Mouse (Mus musculus): Measurements from ENCODE around the gene Mpv17l2.

Mpv17l2 gene

DNA sequence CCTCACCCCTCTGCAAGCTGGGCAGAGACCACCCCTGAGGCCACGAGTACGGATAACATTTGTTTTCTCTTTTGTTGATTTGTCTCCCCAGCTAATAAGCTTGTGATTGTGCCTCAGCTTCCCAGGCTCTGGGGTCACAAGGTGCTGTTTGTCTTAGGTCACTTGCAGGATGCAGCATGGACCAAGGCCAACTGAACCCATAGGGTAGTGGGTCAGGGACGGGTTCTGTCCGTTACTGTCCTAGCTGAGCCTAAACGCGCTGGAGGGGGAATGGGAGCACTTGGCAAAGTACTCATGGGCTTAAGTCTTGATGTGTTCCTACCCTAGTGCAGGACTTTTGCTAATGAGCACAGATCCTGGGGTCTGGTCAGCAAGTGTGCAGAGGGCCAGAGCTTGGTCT is 6.8 kb upstream of the Mpv17l2 start:
- DNase-seq (ENCODE audit: low read depth, low spot score), result no peak

DNA sequence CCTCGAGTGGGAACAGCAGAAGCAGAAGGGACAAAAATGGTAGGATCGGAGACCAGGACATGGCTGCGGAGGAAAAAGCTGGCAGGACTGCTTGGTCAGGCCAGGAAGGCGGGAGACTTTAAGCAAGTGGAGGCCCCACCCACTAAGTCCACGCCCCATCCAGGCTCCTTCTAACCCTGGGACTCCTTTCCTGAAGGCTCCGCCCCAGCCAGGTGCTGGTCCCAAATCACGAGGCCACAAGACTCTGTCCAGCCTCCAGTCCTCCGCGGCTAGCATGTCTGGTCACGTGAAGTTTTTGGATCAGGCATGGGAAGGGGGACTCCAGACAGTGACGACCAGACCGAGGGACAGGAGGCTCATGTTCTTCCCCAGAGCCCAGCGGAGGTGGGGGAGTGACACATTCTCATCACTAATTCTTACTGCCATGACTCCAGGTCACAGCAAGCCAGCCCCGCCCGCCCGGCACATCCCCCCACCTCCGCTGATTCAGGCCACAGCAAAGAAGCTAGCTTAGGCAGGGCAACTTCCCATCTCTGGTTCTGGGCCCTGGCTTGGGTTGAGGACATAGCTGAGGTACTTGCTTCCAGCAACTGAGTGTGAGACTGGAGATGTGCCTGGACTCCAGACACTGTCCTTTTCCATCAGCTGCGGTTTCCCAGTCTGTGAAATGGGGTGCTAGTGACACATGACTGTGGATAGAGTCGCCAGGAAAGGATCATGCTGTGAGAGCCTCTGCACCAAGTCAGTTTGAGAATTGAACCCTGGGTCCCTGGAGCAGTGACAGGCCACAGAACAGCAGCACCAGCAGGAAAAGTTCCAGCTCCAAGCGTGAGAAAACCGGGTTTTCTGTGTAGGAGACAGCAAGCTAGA is 6.1 kb upstream of the Mpv17l2 start:
- DNase-seq (ENCODE audit: low read depth, low spot score), result peak; percentile 73

GRCm38 (mm10) chr8:70765838-70766570 is 5.3 kb upstream of the Mpv17l2 start:
- DNase-seq (ENCODE audit: low read depth, low spot score), result no peak

DNA sequence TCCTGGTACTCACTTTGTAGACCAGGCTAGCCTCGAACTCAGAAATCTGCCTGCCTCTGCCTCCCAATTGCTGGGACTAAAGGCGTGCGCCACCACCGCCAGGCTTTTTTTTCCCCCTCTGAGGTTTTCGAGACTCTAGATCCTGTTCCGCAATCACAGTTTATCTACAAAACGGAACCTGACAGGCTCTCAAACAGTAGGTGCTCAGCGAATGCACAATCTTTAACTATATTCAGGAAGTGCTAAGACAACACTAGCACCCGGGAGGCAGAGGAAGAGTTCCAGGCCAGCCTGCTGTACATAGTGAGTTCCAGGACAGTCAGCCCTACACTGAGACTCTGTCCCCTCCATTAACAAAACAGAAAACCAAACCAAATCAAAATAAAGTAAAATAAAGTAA is 4.6 kb upstream of the Mpv17l2 start:
- DNase-seq (ENCODE audit: low read depth, low spot score), result no peak

DNA sequence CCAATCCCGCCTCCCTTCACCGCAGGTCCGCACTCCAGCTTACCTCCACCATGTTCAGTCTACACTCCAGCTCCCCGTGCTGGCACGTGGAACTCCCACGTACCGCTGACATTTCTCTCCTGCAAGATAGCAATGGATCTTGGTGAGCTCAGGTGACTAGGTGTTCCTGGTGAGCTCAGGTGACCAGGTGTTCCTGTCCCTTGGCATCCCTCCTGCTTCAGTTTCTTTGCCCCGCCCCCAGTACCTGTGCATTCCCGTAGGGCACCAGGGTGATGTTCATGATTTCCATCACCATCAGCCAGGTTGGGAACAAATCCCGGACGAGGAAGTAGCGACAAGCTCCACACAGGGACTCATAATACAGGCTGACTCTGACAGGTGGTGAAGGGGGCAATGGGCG is 3.9 kb upstream of the Mpv17l2 start:
- no peak for DNase-seq (ENCODE audit: low read depth, low spot score)

- no peak for DNase-seq (ENCODE audit: low read depth, low spot score)
These were observed 3.3 kb upstream of the Mpv17l2 start for GRCm38 (mm10) chr8:70764026-70764425.

DNA sequence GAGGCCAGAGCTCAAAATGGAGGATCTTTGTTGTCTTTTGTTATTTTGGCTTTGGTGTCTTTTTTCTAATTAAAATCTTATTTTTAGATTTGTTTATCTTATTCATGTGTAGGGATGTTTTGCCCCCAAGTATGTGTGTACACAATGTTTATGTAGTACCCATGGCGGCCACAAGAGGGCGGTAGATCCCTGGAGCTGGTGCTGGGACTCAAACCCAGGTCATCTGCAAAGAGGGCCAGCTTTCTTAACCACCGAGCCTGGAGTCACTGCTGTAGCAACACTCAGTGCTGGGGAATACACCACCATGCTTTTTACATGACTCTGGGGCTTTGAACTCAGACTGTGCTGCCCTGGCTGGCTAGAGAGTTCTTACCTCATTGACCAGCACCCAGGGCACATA is 2.6 kb upstream of the Mpv17l2 start:
- no peak for DNase-seq (ENCODE audit: low read depth, low spot score)

GRCm38 (mm10) chr8:70762118-70762517 is 1.4 kb upstream of the Mpv17l2 start:
- no peak for DNase-seq (ENCODE audit: low read depth, low spot score)

GRCm38 (mm10) chr8:70760350-70760749 is 396 bp downstream of the Mpv17l2 start:
- DNase-seq (ENCODE audit: low read depth, low spot score), result no peak

- DNase-seq (ENCODE audit: low read depth, low spot score), result no peak
These were observed 1.9 kb downstream of the Mpv17l2 start for GRCm38 (mm10) chr8:70758616-70759561.

- no peak for DNase-seq (ENCODE audit: low read depth, low spot score)
These were observed 2.5 kb downstream of the Mpv17l2 start for GRCm38 (mm10) chr8:70758308-70758615.

- no peak for DNase-seq (ENCODE audit: low read depth, low spot score)
These were observed 3.0 kb downstream of the Mpv17l2 start for GRCm38 (mm10) chr8:70757523-70758307.

DNA sequence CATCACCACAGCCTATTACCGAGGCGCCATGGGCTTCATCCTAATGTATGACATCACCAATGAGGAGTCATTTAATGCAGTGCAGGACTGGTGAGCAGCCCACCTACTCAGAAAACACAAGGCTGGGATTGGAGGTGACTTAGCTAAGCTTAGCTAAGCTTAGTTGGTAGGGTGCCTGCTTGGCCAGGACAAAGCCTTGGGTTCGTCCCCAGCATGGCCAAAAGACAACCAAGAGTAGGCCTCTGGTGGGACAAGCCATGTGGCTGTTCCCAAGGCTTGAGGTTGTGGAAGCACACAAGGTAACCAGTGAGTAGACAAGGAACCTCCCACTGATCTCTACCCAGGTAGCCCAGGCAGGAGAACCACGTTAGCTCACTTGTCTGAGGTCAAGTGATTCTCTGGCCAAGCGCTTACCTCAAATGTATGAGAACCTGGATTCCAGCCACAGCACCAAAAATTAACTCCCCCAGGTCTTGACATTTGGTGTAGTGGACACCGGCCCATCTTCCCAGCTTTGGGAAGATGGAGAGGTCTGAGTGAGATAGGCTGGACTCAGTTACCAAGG is 4.2 kb downstream of the Mpv17l2 start:
- DNase-seq (ENCODE audit: low read depth, low spot score), result no peak

- DNase-seq (ENCODE audit: low read depth, low spot score), result no peak
These were observed 4.9 kb downstream of the Mpv17l2 start for GRCm38 (mm10) chr8:70755661-70756475.

GRCm38 (mm10) chr8:70754871-70755660 is 5.7 kb downstream of the Mpv17l2 start:
- no peak for DNase-seq (ENCODE audit: low read depth, low spot score)

- DNase-seq (ENCODE audit: low read depth, low spot score), result peak; percentile 98
These were observed 6.5 kb downstream of the Mpv17l2 start, which contains the start of gene Rab3a for GRCm38 (mm10) chr8:70754043-70754870. Rab3a (plus strand) TSS chr8:70754679.

- no peak for DNase-seq (ENCODE audit: low read depth, low spot score)
These were observed 7.6 kb downstream of the Mpv17l2 start for GRCm38 (mm10) chr8:70753151-70753550.
